Mouse (Mus musculus) liver, postnatal 0 days (tissue): ENCODE results near the gene Krt2.

Experiments
- CTCF ChIP-seq: sonication (generic); IDR thresholded peaks from 2 replicates; pipeline ENCODE4 v1.5.1; 2016; ENCODE audit warnings: antibody characterized with exemption, low read depth
- EP300 ChIP-seq: IDR thresholded peaks from 2 replicates; pipeline ENCODE4 v1.6.1; 2016; ENCODE audit warnings: antibody characterized with exemption, low read depth, mild to moderate bottlenecking

GRCm38 (mm10) chr15:101834784-101835328 lies 16.9 kb upstream of the Krt2 start:
- TF ChIP-seq CTCF = peak; percentile 32; the same call in 1 of the 2 replicates
- no peak for TF ChIP-seq EP300
